Mouse (Mus musculus): ENCODE measurements around the gene Nkapl. TPM values are rescaled to one million over a fixed set of nuclear protein-coding genes. Genes with fewer than 3 reads are reported as not detected.
"Not testable (repeated sequence)": the region's sequence is repeated elsewhere in the genome, so short reads cannot be mapped to it uniquely, and the experiment has no call there.

The Nkapl gene
- polyA plus RNA-seq, 2 experiments: 0.69 to 2.4 TPM

GRCm38 (mm10) chr13:21467336-21467735 lies 973 bp downstream of the Nkapl start:
- no peak for TF ChIP-seq POLR2A (IDR thresholded peaks at IDR 0.05; ENCODE audit: borderline replicate concordance, extremely low read depth, insufficient read depth, insufficient read length)

DNA sequence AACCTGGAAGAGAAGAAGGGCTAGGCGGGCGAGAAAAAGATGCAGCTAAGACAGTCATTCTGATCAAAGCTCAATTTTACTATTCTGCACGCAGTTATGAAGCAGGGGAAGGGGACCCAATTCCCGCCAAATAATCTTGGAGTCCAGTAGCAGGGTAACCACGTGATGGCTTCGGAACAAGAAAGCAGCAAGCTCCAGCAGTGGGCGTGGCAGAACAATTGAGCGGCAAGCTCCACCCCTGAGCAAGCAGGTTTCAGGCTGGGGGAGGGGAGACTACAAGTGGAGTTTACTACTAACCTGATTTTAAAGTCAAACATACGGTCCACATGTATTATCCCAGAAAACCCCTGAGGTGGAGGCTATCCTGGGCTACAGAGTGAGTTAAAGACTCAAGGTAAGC lies 5.8 kb downstream of the Nkapl start:
- H3K4me2 ChIP-seq (replicated peaks; ENCODE audit: low read depth, low read length, severe bottlenecking); H3K36me3 ChIP-seq (ENCODE audit: control insufficient read depth, insufficient read depth, low read length); H3K27ac ChIP-seq (replicated peaks; ENCODE audit: low read depth, low read length); H3K4me1 ChIP-seq (ENCODE audit: control insufficient read depth, insufficient read depth, low read length); H3K9ac ChIP-seq (ENCODE audit: low read depth, low read length, severe bottlenecking); H3K4me3 ChIP-seq (replicated peaks; ENCODE audit: low read length); DNase-seq (ENCODE audit: low spot score); H3K9me3 ChIP-seq (ENCODE audit: control insufficient read depth, low read length); ATAC-seq (ENCODE audit: low FRiP score, low read depth); H3K27me3 ChIP-seq (ENCODE audit: control insufficient read depth, insufficient read depth, low read length): not testable (repeated sequence)
- WGBS: 45% methylated on average over 9 of the region's 9 CpGs

More at GRCm38 (mm10) chr13:21467336-21467735, 973 bp downstream of the Nkapl start:
- Histone ChIP-seq H3K4me3 (replicated peaks; ENCODE audit: low read length) (no peak overlapping the region), H3K9me3 (ENCODE audit: control insufficient read depth, low read length) (peaks cover 5% of the 10 kb centered on the region; the same call in 1 of the 2 replicates), H3K4me2 (replicated peaks; ENCODE audit: low read depth, low read length, severe bottlenecking) (no peak overlapping the region), H3K9ac (ENCODE audit: low read depth, low read length, severe bottlenecking) (no peak overlapping the region), H3K27me3 (ENCODE audit: control insufficient read depth, insufficient read depth, low read length) (0 out of 2 replicates have a peak, but pooled peaks cover 5% of the 10 kb centered on the region), H3K36me3 (ENCODE audit: control insufficient read depth, insufficient read depth, low read length) (no peaks in the 10 kb centered on the region), H3K27ac (replicated peaks; ENCODE audit: low read depth, low read length) (no peak overlapping the region), H3K4me1 (ENCODE audit: control insufficient read depth, insufficient read depth, low read length) (no peaks in the 10 kb centered on the region)
- DNase-seq (ENCODE audit: low spot score) (no peak), ATAC-seq (ENCODE audit: low FRiP score, low read depth) (no peak)
- 84% methylated on average over 10 of the region's 10 CpGs for WGBS

DNA sequence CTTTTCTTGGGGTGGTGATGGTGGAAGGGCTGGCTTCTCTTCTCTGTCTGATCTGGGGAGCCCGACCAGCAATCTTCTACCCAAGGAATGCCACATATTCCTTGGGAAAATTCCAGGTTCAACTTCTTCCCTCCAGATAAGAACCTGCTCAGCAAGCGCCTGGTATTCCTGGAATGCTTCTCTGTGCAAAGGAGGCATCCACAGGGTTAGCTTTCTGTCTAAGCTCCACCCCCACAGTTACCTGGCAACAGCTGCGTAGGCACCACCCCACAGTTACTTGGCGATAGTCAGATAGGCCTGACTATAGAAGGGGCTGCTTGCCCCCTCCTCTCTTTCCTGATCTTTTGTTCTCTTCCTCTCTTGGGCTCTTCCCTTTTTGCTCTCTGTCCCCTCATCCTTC lies 12.0 kb downstream of the Nkapl start:
- TF ChIP-seq POLR2A (IDR thresholded peaks at IDR 0.05; ENCODE audit: borderline replicate concordance, extremely low read depth, insufficient read depth, insufficient read length): no peak
- H3K4me1 ChIP-seq (ENCODE audit: control insufficient read depth, insufficient read depth, low read length): peaks cover 8% of the 10 kb centered on the region
- no peak overlapping the region for H3K4me2 ChIP-seq (replicated peaks; ENCODE audit: low read depth, low read length, severe bottlenecking)
- H3K27me3 ChIP-seq (ENCODE audit: control insufficient read depth, insufficient read depth, low read length): no peaks in the 10 kb centered on the region; the same call in 1 of the 2 replicates
- no peaks in the 10 kb centered on the region for H3K9me3 ChIP-seq (ENCODE audit: control insufficient read depth, low read length)
- WGBS: 17% methylated on average over 4 of the region's 4 CpGs
- DNase-seq (ENCODE audit: low spot score): no peak
- no peak overlapping the region for H3K9ac ChIP-seq (ENCODE audit: low read depth, low read length, severe bottlenecking)
- H3K27ac ChIP-seq (replicated peaks; ENCODE audit: low read depth, low read length): no peak overlapping the region
- H3K36me3 ChIP-seq (ENCODE audit: control insufficient read depth, insufficient read depth, low read length): 0 out of 2 replicates have a peak, but pooled peaks cover 5% of the 10 kb centered on the region
- H3K4me3 ChIP-seq (replicated peaks; ENCODE audit: low read length): no peak overlapping the region
- no peak for ATAC-seq (ENCODE audit: low FRiP score, low read depth)

- WGBS: 97% methylated on average over 3 of the region's 3 CpGs
- TF ChIP-seq POLR2A (IDR thresholded peaks at IDR 0.05; ENCODE audit: borderline replicate concordance, extremely low read depth, insufficient read depth, insufficient read length): no peak
- ATAC-seq (ENCODE audit: low FRiP score, low read depth) (no peak), DNase-seq (ENCODE audit: low spot score) (no peak)
- Histone ChIP-seq H3K36me3 (ENCODE audit: control insufficient read depth, insufficient read depth, low read length) (peaks cover 12% of the 10 kb centered on the region; the same call in 1 of the 2 replicates), H3K27ac (replicated peaks; ENCODE audit: low read depth, low read length) (no peak overlapping the region), H3K4me3 (replicated peaks; ENCODE audit: low read length) (no peak overlapping the region), H3K9me3 (ENCODE audit: control insufficient read depth, low read length) (no peaks in the 10 kb centered on the region), H3K9ac (ENCODE audit: low read depth, low read length, severe bottlenecking) (no peak overlapping the region), H3K4me2 (replicated peaks; ENCODE audit: low read depth, low read length, severe bottlenecking) (peak overlapping the region; percentile 77), H3K4me1 (ENCODE audit: control insufficient read depth, insufficient read depth, low read length) (peaks cover 8% of the 10 kb centered on the region), H3K27me3 (ENCODE audit: control insufficient read depth, insufficient read depth, low read length) (no peaks in the 10 kb centered on the region; the same call in 1 of the 2 replicates)
Measured at GRCm38 (mm10) chr13:21454133-21454532, 14.2 kb downstream of the Nkapl start.

DNA sequence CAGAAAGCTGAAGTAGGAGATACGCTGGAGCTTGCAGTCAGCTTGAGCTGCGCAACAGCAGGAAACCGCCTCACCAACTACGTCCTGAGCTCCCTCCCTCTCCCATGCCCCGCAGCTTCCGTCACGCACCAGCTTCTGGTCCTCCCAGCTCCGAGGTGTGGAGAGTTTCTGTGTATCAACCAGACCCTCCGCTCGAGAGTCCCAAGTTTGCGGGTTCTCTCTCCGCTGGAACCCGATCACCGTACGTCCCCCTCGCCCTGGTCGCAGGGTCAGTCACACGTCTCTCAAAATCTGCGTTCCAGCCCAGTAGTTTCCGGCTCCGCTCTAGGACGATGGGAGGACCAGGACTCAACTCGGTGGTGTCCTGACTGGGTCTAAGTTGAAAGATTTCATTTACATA lies 14.9 kb downstream of the Nkapl start, which contains the start of gene Zscan26:
Zscan26 (minus strand) TSS at position 282 of the 400 bp plus-strand sequence.
- peak within 1 kb of the TSS; percentile 77 for H3K4me2 ChIP-seq (replicated peaks; ENCODE audit: low read depth, low read length, severe bottlenecking)
- peak within 1 kb of the TSS; percentile 72; the same call in 1 of the 2 replicates for H3K27ac ChIP-seq (replicated peaks; ENCODE audit: low read depth, low read length)
- peak; percentile 89 for ATAC-seq (ENCODE audit: low FRiP score, low read depth)
- no peaks in the 10 kb centered on the region for H3K9me3 ChIP-seq (ENCODE audit: control insufficient read depth, low read length)
- H3K27me3 ChIP-seq (ENCODE audit: control insufficient read depth, insufficient read depth, low read length): no peaks in the 10 kb centered on the region; the same call in 1 of the 2 replicates
- peak within 1 kb of the TSS; percentile 79 for H3K4me3 ChIP-seq (replicated peaks; ENCODE audit: low read length)
- DNase-seq (ENCODE audit: low spot score): peak; percentile 88
- TF ChIP-seq POLR2A (IDR thresholded peaks at IDR 0.05; ENCODE audit: borderline replicate concordance, extremely low read depth, insufficient read depth, insufficient read length): peak; percentile 14; the same call in 1 of the 2 replicates
- 0% methylated on average over 23 of the region's 23 CpGs for WGBS
- peak within 1 kb of the TSS; percentile 77 for H3K9ac ChIP-seq (ENCODE audit: low read depth, low read length, severe bottlenecking)
- H3K4me1 ChIP-seq (ENCODE audit: control insufficient read depth, insufficient read depth, low read length): peaks cover 8% of the 10 kb centered on the region
- peaks cover 18% of the 10 kb centered on the region for H3K36me3 ChIP-seq (ENCODE audit: control insufficient read depth, insufficient read depth, low read length)
